Mouse (Mus musculus) liver, postnatal 0 days (tissue): ENCODE results near the gene Tfap2e. TPM values are rescaled to one million over a fixed set of nuclear protein-coding genes. Genes with fewer than 3 reads are reported as not detected.

Experiments
- ATAC-seq: fragments of 200-750 bp; cut with Nextera tagmentation; 2 replicates; pipeline ENCODE4 v1.8.0; 2017; ENCODE audit warnings: mild to moderate bottlenecking, moderate library complexity
- DNase-seq: peaks from one replicate; pipeline ENCODE4 v3.0.0-alpha.2; 2016
- H3K27ac ChIP-seq: fragments of 300-500 bp; sonication (generic); 2 replicates; pipeline ENCODE4 v1.5.1; 2014; ENCODE audit warnings: antibody characterized with exemption, moderate library complexity, mild to moderate bottlenecking, low read depth
- H3K27me3 ChIP-seq: fragments of 300-500 bp; sonication (generic); 2 replicates; pipeline ENCODE4 v1.6.1; 2014; ENCODE audit warnings: low read length, control low read depth, mixed read lengths; ENCODE audit not compliant: insufficient read depth
- H3K36me3 ChIP-seq: fragments of 300-500 bp; sonication (generic); replicated peaks from 2 replicates; pipeline ENCODE4 v1.6.1; 2014; ENCODE audit warnings: mild to moderate bottlenecking, control low read depth, low read length, moderate library complexity, mixed read lengths; ENCODE audit not compliant: insufficient read depth
- H3K4me1 ChIP-seq: fragments of 300-500 bp; sonication (generic); 2 replicates; pipeline ENCODE4 v1.6.1; 2014; ENCODE audit warnings: antibody characterized with exemption, mild to moderate bottlenecking, control low read depth; ENCODE audit not compliant: insufficient read depth
- H3K4me2 ChIP-seq: fragments of 300-500 bp; sonication (generic); 2 replicates; pipeline ENCODE4 v1.6.1; 2014; ENCODE audit warnings: low read depth, mild to moderate bottlenecking, low read length, moderate library complexity, mixed read lengths
- H3K4me3 ChIP-seq: fragments of 300-500 bp; sonication (generic); 2 replicates; pipeline ENCODE4 v1.5.1; 2014; ENCODE audit warnings: low read depth, low read length
- H3K9ac ChIP-seq: fragments of 300-500 bp; sonication (generic); replicated peaks from 2 replicates; pipeline ENCODE4 v1.6.1; 2014; ENCODE audit warnings: mild to moderate bottlenecking, moderate library complexity
- H3K9me3 ChIP-seq: fragments of 300-500 bp; sonication (generic); 2 replicates; pipeline ENCODE4 v1.6.1; 2016; ENCODE audit warnings: mild to moderate bottlenecking, control low read depth, low read length, mixed read lengths
- CTCF ChIP-seq: sonication (generic); IDR thresholded peaks from 2 replicates; pipeline ENCODE4 v1.5.1; 2016; ENCODE audit warnings: antibody characterized with exemption, low read depth
- EP300 ChIP-seq: IDR thresholded peaks from 2 replicates; pipeline ENCODE4 v1.6.1; 2016; ENCODE audit warnings: antibody characterized with exemption, low read depth, mild to moderate bottlenecking
- WGBS: fragments of 180-500 bp; shearing (Covaris S2); extraction: QIAGEN DNeasy Blood & Tissue Kit; methylation state at CpG from one replicate; pipeline ENCODE4 v1.1.7; 2014; ENCODE audit not compliant: insufficient replicate concordance; 5-methylcytosine and 5-hydroxymethylcytosine counted together
- polyA plus RNA-seq: library from polyadenylated mRNA; unstranded; fragments of >200 nt; fragmentation: Nextera tagmentation; extraction: Ambion mirVana; gene quantifications from 2 replicates; pipeline ENCODE4 v1.2.1, GENCODE M21; 2015

Gene Tfap2e
- polyA plus RNA-seq, 1 experiment from 2014 or later = not detected

- Histone ChIP-seq H3K9ac (no peak overlapping the region), H3K36me3 (peaks cover 36% of the 10 kb centered on the region), H3K4me2 (no peak overlapping the region), H3K27me3 (no peaks in the 10 kb centered on the region), H3K4me3 (no peak overlapping the region), H3K4me1 (peaks cover 11% of the 10 kb centered on the region), H3K27ac (no peak overlapping the region), H3K9me3 (no peaks in the 10 kb centered on the region)
- WGBS = 93% methylated on average over 8 of the region's 8 CpGs
- ATAC-seq (no peak), DNase-seq (no peak)
- no peak for TF ChIP-seq CTCF
- TF ChIP-seq EP300 = no peak
Observed at GRCm38 (mm10) chr4:126748381-126748780, 12.3 kb upstream of the Tfap2e start.

- 85% methylated on average over 10 of the region's 10 CpGs for WGBS
Observed at GRCm38 (mm10) chr4:126746194-126746840, 10.3 kb upstream of the Tfap2e start.

GRCm38 (mm10) chr4:126745506-126746193 lies 9.6 kb upstream of the Tfap2e start:
- Histone ChIP-seq H3K4me1 (no peaks in the 10 kb centered on the region), H3K4me2 (no peak overlapping the region), H3K9ac (no peak overlapping the region), H3K4me3 (no peak overlapping the region), H3K9me3 (no peaks in the 10 kb centered on the region), H3K27ac (no peak overlapping the region), H3K27me3 (no peaks in the 10 kb centered on the region), H3K36me3 (peaks cover 36% of the 10 kb centered on the region)
- TF ChIP-seq CTCF (peak; percentile 73), EP300 (no peak)
- DNase-seq (peak; percentile 69), ATAC-seq (no peak)
- WGBS = 47% methylated on average over 13 of the region's 13 CpGs

More at GRCm38 (mm10) chr4:126746194-126746840, 10.3 kb upstream of the Tfap2e start:
- no peak overlapping the region for H3K4me3 ChIP-seq
- H3K27me3 ChIP-seq = no peaks in the 10 kb centered on the region
- DNase-seq (no peak), ATAC-seq (no peak)
- no peaks in the 10 kb centered on the region for H3K9me3 ChIP-seq
- no peak overlapping the region for H3K4me2 ChIP-seq
- H3K36me3 ChIP-seq = peaks cover 36% of the 10 kb centered on the region
- TF ChIP-seq EP300 (no peak), CTCF (no peak)
- H3K4me1 ChIP-seq = no peaks in the 10 kb centered on the region
- H3K27ac ChIP-seq = no peak overlapping the region
- no peak overlapping the region for H3K9ac ChIP-seq

- ATAC-seq = no peak
- peaks cover 34% of the 10 kb centered on the region for H3K36me3 ChIP-seq
- WGBS = 93% methylated on average over 14 of the region's 14 CpGs
- no peak overlapping the region for H3K4me2 ChIP-seq
- DNase-seq = no peak
- H3K9ac ChIP-seq = no peak overlapping the region
- TF ChIP-seq EP300 (no peak), CTCF (no peak)
- no peaks in the 10 kb centered on the region; the same call in 1 of the 2 replicates for H3K27me3 ChIP-seq
- no peaks in the 10 kb centered on the region for H3K9me3 ChIP-seq
- H3K27ac ChIP-seq = no peak overlapping the region
- H3K4me1 ChIP-seq = no peaks in the 10 kb centered on the region
- no peak overlapping the region for H3K4me3 ChIP-seq
Observed at GRCm38 (mm10) chr4:126744831-126745230, 8.8 kb upstream of the Tfap2e start.

- WGBS = 44% methylated on average over 11 of the region's 11 CpGs
- no peaks in the 10 kb centered on the region for H3K4me1 ChIP-seq
- no peak overlapping the region for H3K4me3 ChIP-seq
- no peak overlapping the region for H3K4me2 ChIP-seq
- H3K36me3 ChIP-seq = peaks cover 32% of the 10 kb centered on the region
- peaks cover 5% of the 10 kb centered on the region; the same call in 1 of the 2 replicates for H3K27me3 ChIP-seq
- ATAC-seq (no peak), DNase-seq (no peak)
- no peaks in the 10 kb centered on the region for H3K9me3 ChIP-seq
- no peak overlapping the region for H3K27ac ChIP-seq
- TF ChIP-seq CTCF (no peak), EP300 (no peak)
- H3K9ac ChIP-seq = no peak overlapping the region
Observed at GRCm38 (mm10) chr4:126743713-126744112, 7.7 kb upstream of the Tfap2e start.

- DNase-seq = no peak
- 57% methylated on average over 2 of the region's 2 CpGs for WGBS
Observed at GRCm38 (mm10) chr4:126742976-126743375, 6.9 kb upstream of the Tfap2e start.

More at GRCm38 (mm10) chr4:126742976-126743375, 6.9 kb upstream of the Tfap2e start:
- no peak overlapping the region for H3K9ac ChIP-seq
- no peaks in the 10 kb centered on the region for H3K9me3 ChIP-seq
- no peak for ATAC-seq
- no peaks in the 10 kb centered on the region for H3K4me1 ChIP-seq
- peaks cover 32% of the 10 kb centered on the region for H3K36me3 ChIP-seq
- TF ChIP-seq CTCF (no peak), EP300 (no peak)
- H3K4me3 ChIP-seq = no peak overlapping the region
- no peak overlapping the region for H3K4me2 ChIP-seq
- peaks cover 13% of the 10 kb centered on the region for H3K27me3 ChIP-seq
- H3K27ac ChIP-seq = no peak overlapping the region
